Mouse (Mus musculus) CH12.LX (cell line): ENCODE measurements around the gene Gm4763.
"Not testable (repeated sequence)": the region's sequence is repeated elsewhere in the genome, so short reads cannot be mapped to it uniquely, and the experiment has no call there.

Source experiments
- CHD2 ChIP-seq: IDR thresholded peaks from 2 replicates; pipeline ENCODE4 v1.6.1; 2011; ENCODE audit warnings: low read length, improper control_type of control experiment
- CTCF ChIP-seq, 2 experiments: IDR thresholded peaks in 1 of 2; conservative IDR thresholded peaks in 1 of 2; 2 replicates each; pipeline ENCODE4 v1.5.1; 2011 to 2012; ENCODE audit warnings: low read depth in 2 of 2, low read length in 2 of 2, improper control_type of control experiment in 1 of 2, inconsistent platforms in 1 of 2, mild to moderate bottlenecking in 1 of 2, moderate library complexity in 1 of 2
- HCFC1 ChIP-seq: IDR thresholded peaks from 2 replicates; pipeline ENCODE4 v1.6.1; 2012; ENCODE audit warnings: low read depth, mild to moderate bottlenecking, inconsistent platforms, low read length, improper control_type of control experiment
- MAX ChIP-seq: IDR thresholded peaks from 2 replicates; pipeline ENCODE4 v1.6.1; 2011; ENCODE audit warnings: low read length, improper control_type of control experiment
- POLR2A ChIP-seq: IDR thresholded peaks from 2 replicates; pipeline ENCODE4 v1.6.1; 2011; ENCODE audit warnings: low read depth, mild to moderate bottlenecking, improper control_type of control experiment, low read length
- RAD21 ChIP-seq: IDR thresholded peaks from 2 replicates; pipeline ENCODE4 v1.6.1; 2011; ENCODE audit warnings: low read depth, mild to moderate bottlenecking, low read length, improper control_type of control experiment, moderate library complexity
- USF1 ChIP-seq: IDR thresholded peaks from 2 replicates; pipeline ENCODE4 v1.6.1; 2014; ENCODE audit warnings: low read depth, mild to moderate bottlenecking, inconsistent platforms, low read length, improper control_type of control experiment

- TF ChIP-seq CTCF (conservative IDR thresholded peaks at IDR 0.05 in 1 of 2, IDR thresholded peaks at IDR 0.05 in 1 of 2; ENCODE audit: low read depth in 2 of 2, low read length in 2 of 2); MAX; HCFC1; CHD2; POLR2A; RAD21; USF1: not testable (repeated sequence)
Observed at GRCm38 (mm10) chr7:24687519-24687918, 39.2 kb downstream of the Gm4763 start.
